Mouse (Mus musculus): ENCODE data around the gene Rilpl1.

The Rilpl1 gene

GRCm38 (mm10) chr5:124456762-124457161, 74.4 kb downstream of the Rilpl1 start:
- in situ Hi-C loops (cut with MboI, MseI), result loop anchor here in 1 of 2 experiments (5.0 kb wide), 1 partner anchor 69 kb away; no protein-coding TSS in a partner anchor

- in situ Hi-C loops (cut with MboI, MseI), result no loop called here
These were observed 77.1 kb downstream of the Rilpl1 start for GRCm38 (mm10) chr5:124454082-124454419.

- in situ Hi-C loops (cut with MboI, MseI), result no loop called here
These were observed 77.7 kb downstream of the Rilpl1 start for GRCm38 (mm10) chr5:124453339-124454081.

- in situ Hi-C loops (cut with MboI, MseI), result no loop called here
These were observed 78.5 kb downstream of the Rilpl1 start for GRCm38 (mm10) chr5:124452494-124453228.

GRCm38 (mm10) chr5:124450641-124451340, 80.4 kb downstream of the Rilpl1 start:
- in situ Hi-C loops (cut with MboI, MseI), result no loop called here

- in situ Hi-C loops (cut with MboI, MseI), result no loop called here
These were observed 81.1 kb downstream of the Rilpl1 start for GRCm38 (mm10) chr5:124450051-124450450.

GRCm38 (mm10) chr5:124449494-124449893, 81.7 kb downstream of the Rilpl1 start:
- in situ Hi-C loops (cut with MboI, MseI), result no loop called here

- in situ Hi-C loops (cut with MboI, MseI), result no loop called here
These were observed 84.8 kb downstream of the Rilpl1 start for GRCm38 (mm10) chr5:124446301-124446881.

GRCm38 (mm10) chr5:124445621-124446293, 85.4 kb downstream of the Rilpl1 start:
- in situ Hi-C loops (cut with MboI, MseI), result no loop called here

- in situ Hi-C loops (cut with MboI, MseI), result no loop called here
These were observed 86.3 kb downstream of the Rilpl1 start for GRCm38 (mm10) chr5:124444661-124445561.

GRCm38 (mm10) chr5:124444208-124444607, 87.0 kb downstream of the Rilpl1 start:
- in situ Hi-C loops (cut with MboI, MseI), result no loop called here
